Mouse (Mus musculus) gastrocnemius, postnatal 25 days (tissue): ENCODE measurements around the gene Jund. TPM values are rescaled to one million over a fixed set of nuclear protein-coding genes. Genes with fewer than 3 reads are reported as not detected.

ENCODE experiments used
- DNase-seq: peaks from one replicate; pipeline ENCODE4 v3.0.0; 2022
- long read RNA-seq, 2 experiments: library from polyadenylated mRNA; stranded (forward); transcript quantifications; one replicate each; pipeline ENCODE4 v2.0.0; 2021
- total RNA-seq, 2 experiments: library from RNA; stranded (reverse); gene quantifications; 1 replicate in 1 of 2; 2 replicates in 1 of 2; pipeline ENCODE4 v1.2.3; 2021

Gene Jund
- total RNA-seq: 10 to 100 TPM; 54.5 to 68.6 TPM
- long read RNA-seq, experiment 1, transcript Jund-201 (1 exons, 1,668 nt): major isoform, 209 of 209 reads
- long read RNA-seq, experiment 1, partial matches to known transcripts: 0 of 209 reads
- long read RNA-seq, experiment 1, other reads (novel, unspliced or antisense): 0 of 209 reads
- long read RNA-seq, experiment 2, transcript Jund-201 (1 exons, 1,668 nt): major isoform, 243 of 243 reads
- long read RNA-seq, experiment 2, partial matches to known transcripts: 0 of 243 reads
- long read RNA-seq, experiment 2, other reads (novel, unspliced or antisense): 0 of 243 reads

DNA sequence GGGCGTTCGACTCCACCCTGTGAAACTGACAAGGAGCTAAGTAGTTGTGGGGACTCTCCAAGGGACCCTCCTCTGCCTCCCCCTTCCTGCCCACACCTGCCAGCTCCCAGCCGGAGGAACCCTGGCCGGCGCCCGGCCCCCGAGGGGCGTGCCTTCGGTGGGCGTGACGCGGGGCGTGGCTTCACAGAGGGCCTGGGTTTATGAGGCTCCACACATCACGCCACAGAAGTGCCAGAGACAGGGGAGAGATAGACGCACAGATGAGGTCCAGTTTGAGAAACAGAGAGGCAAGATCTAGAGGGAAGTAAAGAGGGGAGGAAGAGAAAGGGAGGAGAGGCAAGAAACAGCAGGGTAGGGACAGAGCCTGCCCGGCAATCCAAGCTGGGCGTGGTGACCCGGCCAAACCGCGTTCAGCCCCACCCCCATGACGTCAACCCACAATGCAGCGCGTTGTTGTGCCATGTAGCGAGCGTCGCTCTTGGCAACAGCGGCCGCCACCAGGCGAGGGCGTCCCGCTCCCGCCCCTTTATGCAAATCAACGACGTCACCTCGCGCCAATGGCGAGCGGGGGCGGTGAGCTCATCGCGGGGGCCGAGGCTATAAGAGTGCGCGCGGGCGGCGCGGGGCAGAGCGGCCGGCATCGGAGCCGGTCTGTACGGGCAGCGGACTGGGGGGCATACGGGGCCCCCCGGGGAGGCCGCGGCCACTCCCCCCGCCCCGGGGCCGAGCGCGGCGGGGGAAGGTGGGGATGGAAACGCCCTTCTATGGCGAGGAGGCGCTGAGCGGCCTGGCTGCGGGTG, at the start of gene Jund:
Gene Jund (plus strand): TSS at position 640 of the 800 bp plus-strand sequence.
- DNase-seq: peak; percentile 99

DNA sequence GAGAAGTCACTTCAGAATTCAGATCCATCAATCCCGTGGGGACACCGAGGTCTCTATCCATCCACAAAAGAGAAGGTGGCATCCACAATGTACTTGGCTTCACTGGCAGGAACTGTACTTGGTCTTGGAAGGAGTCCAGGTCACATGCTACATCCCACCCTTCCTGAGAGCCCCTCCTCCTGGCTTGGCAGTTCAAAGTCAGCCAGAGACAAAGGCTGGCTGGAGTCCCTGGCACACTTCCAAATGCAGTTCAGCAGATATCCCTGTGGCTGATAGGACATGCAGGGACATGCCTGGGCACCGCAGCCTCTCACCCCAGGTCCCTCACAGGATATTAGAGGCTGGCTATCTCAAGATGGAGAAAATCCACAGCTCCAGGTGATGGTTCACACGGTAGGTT, 49.4 kb upstream of the Jund start:
- peak; percentile 70 for DNase-seq

DNA sequence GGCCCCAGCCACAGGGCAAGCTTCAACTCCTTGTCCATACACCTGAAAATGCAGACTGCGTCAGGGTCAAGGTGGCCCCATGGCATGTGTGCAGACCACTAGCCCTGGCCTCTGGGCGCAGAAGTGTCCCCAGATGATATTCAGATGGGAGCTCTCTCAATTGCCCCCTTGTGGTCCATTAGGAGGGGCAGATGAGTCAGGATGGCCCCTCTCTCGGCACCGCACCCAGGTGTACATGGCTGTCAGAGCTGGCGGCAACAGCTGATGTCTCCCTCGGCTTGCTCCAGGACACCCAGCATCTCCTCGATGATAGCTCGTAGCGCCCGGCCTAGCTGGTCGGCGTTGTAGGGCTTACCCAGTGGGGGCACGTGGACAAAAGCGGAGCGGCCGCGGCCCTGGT, 48.4 kb upstream of the Jund start:
- DNase-seq: no peak

DNA sequence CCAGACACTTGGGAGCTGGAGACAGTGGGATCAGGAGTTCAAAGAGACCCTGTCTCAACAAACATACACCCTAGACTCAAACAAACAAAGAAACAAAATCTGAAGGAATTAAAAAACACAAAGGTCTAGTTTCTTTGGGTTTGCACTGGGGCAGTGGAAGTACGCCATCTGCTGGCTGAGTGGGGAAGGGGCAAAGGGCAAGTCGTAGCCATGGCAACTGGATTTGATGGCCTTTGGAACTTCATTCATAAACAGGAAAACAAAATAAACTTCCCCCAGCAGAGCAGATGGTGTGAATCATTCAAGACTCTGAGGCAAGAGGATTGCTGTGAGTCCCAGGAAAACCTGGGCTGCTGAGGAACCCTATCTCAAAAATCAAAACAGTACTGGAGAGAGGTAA, 45.5 kb upstream of the Jund start:
- no peak for DNase-seq

DNA sequence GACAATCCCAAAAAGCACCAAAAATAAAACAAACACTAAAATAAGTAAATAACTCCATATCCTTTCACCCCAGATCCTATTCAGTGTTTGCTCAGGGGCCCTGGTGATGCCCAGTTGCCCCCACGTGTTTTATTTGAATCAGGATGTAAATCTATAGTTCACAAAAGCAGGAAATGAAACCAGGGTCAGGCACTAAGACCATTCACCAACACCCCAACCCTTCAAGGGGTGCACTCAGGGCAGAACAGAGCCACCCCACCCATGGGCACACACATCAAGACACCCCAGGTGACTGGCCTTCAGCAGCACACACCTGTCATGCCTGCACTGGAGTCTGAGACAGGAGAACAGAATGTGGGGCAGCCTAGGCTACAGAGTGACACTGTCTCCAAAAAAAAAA, 44.6 kb upstream of the Jund start:
- no peak for DNase-seq

DNA sequence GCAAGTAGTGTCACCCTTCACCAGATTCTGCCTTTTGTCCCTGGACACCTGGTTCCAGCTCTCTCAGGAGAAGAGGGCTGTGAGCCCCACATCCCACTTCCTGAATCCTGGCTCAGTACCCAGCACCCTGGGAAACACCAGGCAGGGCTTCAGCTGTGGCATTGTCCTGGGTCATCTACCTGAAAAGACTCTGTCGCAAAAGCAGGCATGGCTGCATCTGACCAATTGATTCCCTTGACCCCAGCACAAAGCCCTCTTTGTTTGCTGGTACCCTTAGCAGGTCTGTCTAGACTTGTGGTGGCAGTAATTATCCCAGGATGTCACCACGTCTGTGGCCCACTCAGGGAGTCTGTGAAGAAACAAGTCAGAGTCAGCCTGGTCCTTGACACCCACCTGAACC, 43.3 kb upstream of the Jund start:
- no peak for DNase-seq

DNA sequence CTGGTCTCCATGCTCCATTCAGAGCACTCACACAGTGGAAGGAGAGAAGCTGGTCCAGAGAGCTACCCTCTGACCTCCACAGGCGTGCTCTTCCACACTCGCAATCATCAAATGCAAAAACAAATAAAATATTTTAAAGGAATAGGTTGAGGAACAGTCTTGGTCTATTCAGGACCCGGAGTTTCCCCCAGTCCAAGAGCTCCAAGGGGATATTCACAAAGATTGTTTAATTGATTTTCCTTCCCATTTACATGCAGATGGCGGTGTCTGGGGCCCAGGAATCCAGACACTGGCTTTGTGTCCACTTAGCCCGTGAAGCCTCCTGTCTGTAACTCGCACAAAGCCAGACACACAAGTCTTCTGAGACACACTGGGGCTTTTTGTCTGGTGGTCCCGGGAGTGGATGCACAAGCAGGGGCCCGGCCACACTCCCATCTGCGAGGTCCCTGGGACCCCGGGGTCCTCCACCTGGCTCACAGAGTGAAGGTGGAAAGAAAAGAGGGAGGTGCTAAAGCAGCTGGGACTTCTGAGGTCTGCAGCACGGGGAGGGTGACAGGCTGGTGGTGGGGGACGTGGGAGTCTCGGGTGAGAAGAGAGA, 42.5 kb upstream of the Jund start:
- no peak for DNase-seq

DNA sequence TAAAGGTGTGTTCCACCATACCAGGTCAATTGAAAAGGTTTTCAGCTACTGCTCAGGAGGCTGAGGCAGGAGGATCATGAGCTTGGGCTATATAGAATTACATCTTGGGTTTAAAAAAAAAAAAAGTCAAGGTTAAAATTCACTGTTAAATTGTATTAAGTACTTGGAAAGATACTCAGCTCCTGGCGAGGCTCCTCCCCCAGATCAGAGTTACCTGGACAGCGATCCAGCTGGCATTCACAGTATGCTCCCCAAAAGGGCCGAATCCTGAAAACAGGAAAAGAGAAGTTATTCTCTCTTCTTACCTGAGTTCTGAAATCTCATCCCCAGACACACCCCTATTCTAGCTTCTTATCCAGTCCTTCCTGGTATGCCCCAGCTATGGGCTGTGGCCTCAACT, 41.5 kb upstream of the Jund start:
- DNase-seq: no peak

DNA sequence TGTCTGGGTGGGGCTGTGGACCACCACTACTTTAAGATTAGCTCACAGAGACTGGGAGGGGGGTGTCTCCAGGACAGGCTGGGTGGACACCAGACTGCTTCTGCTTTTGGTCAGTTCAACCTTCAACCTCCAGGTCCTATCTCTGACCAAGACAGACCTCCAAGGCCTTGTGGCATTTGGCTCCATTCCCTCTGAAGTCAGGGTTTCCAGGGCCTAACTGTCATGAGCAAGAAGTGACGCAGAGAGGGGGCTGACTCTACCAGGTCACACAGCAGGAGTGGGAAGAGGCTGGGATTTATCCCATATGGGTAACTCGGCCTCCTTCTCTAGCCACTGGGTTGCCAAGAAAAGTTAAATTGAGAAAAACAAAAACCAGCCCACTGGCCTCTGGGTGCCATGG, 41.0 kb upstream of the Jund start:
- DNase-seq: no peak

DNA sequence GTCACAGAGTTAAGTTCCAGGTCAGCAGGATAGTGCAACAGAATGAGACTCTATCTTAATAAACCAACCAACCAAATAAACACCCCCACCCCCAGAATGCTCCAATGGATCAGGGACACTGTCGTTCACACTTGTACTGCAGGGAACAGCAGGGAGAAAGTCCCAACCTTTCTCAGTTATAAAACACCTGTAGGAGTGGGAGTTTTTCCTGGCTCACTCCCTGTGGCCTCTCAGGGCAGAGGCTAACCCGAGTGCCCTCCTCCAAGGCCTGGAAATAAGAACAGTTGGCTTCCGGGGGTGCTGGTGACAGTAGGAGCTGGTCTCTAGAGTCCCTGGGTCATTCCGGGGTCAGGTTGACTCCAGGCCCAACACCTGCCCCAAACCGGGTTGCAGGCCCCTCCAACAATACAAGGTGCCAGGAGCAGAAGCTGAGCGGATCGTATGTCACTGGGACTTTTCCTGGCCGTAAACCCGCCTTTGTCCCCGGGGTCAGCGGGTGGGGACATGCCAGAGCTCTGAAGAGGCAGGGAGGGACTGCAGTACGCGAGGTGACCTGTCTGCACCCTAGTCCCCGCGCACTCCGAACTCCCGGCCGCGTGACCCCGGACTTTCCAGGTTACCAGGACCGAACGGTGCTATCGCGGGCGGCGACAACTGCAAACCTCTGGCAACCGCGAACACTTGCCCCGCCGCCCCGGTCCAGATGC, 39.7 kb upstream of the Jund start:
- DNase-seq: no peak

DNA sequence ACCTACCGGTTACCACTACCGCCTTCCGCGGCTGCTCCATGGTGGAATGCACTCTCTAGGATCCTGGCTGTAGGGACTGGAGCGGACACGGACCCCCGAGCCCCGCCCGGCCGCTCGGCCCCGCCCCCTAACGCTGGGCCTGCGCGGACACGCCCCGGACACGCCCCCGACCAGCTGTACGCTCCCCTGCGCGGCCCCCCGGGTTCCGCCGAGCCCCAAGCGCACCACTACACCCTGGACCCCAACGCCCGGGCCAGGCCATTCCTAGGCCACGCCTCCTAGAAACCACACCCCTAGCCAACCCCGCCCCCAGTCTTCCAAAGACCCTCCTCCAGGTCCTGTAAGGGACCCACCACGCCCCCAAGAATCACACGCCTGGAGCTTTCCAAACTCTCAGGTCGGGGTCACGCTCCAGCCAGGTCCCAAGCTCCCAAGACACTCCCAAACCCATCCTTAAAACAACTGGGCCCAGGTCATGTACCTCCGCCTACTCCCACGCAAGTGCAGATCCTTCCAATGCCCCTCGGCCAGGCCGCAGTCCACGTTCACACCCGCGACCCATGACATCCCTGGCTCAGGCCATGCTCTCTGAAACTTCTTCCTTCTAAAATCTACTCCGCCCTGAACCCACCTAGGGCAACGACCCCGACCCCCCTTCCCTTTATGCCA, 39.0 kb upstream of the Jund start:
- peak; percentile 93 for DNase-seq

DNA sequence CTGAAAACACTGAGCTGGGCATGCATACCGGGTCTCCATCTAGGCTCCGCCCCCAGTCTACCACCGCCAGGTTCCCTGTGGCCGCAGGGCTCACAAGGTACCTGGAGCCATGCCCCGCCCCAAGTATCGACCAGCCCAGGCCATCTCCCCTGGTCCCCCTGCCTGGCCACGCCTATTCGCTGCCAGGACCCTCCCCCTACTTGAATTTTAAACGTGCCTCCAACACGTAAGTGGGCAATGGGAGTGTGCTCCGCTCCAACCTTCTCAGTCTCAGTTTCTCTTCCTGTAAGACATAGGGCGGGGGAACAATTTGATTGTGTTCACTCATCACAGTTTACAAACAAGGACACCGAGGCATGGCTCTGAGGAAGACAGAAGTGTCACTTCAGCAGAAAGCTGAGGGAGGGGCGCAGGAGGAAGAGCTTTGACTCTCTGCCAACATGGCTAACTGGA, 38.5 kb upstream of the Jund start, which contains the start of gene Pgpep1:
Gene Pgpep1 (minus strand): TSS at position 116 of the 453 bp plus-strand sequence.
- DNase-seq: no peak

DNA sequence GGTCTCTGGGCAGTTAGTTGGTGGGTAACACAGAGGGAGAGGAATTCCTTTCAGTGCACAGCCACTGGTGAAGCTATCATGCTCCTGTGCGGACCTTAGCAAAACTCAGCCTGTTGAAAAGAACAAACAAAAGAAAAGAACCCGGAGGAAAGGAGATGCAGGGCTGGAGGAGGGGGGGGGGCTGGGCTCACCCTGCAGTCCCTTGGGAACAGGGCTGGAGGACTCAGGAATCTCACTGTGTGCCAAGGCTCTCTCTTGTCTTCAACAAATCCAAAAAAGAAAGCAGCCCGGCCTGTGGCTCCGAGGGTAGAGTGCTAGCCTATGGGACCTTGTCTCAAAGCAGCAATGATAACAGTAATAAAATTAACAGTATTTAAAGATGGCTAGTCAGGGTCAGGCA, 35.1 kb upstream of the Jund start:
- no peak for DNase-seq

DNA sequence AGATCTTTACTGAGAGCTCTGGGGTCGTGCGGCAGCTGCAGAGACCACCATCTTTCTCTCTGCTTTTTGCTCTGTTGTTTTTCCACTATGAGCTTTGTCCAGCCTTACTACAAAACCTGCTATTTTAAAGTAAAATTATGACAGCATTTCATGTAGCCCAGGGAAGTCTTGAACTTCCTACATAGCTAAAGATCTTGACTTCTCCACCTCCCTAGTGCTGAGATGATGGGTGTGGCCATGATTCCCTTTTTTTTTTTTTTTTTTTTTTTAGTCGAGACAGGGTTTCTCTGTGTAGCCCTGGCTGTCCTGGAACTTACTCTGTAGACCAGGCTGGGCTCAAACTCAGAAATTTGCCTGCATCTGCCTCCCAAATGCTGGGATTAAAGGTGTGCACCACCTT, 34.1 kb upstream of the Jund start:
- DNase-seq: no peak

DNA sequence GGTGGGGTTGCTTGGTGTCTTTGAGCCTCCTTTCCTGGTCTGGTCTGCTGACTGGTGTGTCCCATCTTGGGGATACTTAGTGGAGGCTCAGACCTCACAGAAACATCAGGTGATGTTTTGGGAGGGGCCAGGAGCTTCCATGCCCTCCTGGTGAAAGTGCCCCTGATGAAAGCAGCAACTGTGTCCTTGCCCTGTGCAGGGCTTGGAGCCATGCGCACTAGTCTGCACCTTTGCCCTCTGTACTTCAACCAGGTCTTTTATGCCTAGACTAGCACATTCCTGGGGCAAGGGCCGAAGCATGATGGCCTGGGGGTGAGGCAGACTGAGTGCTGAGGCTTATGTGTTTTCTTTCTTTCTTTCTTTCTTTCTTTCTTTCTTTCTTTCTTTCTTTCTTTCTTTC, 33.1 kb upstream of the Jund start:
- DNase-seq: no peak

DNA sequence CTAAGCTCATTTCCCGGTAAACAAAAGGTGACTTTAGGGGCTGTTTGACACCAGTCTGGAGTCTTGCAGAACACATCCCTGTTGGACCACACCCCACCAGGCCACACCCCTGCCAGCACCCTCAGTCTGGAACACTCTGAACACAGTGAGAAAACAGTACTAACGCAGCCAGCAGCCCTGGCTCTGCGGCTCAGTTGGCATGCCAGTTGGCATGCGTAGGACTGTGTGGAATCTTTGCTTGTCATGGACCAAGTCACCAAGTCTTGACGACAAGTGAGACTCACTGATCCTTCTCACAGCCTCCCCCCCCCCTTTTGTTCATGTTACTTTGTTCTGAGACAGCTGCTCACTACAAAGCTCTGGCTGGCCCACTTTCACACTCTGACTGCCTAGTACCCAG, 31.7 kb upstream of the Jund start:
- peak; percentile 84 for DNase-seq

DNA sequence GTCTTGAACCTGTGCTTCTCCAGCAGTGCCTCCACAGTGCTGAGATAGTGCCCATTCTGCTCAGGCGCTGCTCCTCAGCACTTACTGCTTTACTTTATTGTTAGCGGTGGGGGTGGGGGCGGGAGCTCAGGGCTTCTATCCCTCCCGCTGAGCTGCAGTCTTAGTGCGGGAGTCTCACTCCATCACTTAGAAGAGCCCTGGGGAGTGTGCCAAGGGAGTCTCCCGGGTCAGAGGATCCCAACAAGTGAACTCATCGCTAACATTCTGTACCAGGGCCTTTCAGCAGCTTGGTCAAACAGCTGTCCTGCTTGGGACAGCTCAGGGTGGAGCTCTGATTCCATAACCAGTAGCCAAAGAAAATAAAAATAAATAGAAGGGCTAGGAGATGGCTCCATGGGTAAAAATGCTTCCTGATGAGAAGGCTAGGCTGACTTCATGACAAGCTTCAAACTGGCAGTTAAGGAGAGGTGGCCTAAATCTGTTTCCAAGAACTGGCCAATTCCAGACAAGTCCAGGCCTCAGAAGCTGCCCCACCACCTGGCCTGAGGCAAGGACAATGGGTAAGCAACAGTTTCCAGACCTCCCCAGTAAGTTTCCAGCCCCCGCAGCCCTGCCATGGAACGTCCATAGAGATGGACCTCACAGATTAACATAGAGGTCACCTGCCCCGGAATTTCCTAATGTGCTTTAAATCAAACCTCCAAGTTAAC, 27.0 kb upstream of the Jund start:
- DNase-seq: peak; percentile 73

DNA sequence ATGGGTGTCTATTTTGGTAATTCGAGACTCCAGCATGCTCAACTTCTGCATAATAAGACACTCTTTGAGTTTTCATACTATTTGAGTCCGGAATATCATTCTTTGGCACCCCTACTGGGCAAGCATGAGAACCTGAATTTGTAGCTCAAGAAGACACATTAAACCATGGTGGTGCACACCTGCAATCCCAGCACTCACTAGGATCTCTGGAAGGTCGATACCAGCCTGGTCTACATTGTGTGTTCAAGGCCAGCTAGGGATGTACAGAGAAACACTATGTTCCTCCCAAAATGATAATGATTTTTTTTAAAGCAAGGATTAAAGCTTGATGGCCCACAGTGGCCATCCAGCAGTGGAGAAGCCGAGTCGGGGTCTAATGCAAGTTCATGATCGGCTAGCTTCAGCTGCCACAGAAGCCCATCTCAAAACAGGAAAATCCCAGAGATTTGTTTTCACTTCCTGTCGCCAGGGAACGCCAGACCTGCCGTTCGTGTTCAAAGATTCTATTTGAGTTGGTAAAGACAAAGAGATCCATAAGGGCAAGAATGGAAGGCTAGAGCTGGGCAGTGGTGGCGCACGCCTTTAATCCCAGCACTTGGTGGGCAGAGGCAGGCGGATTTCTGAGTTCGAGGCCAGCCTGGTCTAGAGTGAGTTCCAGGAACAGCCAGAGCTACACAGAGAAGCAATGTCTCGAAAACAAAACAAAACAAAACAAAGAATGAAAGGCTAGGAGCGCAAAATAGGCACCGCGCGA, 26.2 kb upstream of the Jund start:
- DNase-seq: no peak

DNA sequence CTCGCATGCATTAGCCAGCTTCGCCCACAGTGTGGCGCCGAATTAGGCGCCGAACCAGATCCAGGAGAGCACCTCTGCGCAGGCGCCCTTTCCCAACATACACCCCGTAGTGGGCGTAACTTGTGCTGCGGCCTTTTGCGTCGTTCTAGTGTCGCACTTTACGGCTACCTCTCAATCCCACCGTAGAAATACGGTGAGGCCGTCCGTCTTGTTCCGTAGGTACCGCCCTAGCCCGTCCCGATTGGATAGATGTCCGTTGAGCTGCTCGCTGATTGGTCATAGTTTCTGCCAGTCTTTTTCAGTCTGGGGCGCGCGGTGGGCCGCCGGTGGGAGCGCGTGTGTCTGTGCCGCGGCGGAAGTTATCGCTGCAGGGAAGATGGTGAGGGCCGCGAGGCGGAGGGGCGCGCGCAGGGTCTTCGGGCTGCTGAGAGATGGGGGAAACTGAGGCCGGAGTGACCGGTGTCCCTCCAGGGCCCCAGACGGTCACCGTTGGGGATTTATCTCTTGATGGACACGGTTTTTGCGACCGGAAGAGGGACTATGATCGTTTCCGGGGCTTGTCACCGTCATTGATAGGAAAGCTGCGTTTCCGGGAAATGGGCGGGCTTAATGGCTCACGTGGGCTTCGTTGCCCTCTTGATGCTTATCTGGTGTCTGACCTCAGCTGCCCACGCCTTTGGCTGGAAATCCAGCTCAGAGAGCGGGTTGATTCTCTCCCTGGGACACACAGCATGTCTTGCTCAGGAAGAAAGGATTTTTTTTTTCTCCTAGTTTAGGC, 25.5 kb upstream of the Jund start, which contains the start of gene Lsm4:
Gene Lsm4 (plus strand): TSS at position 170 of the 778 bp plus-strand sequence.
- peak; percentile 97 for DNase-seq

DNA sequence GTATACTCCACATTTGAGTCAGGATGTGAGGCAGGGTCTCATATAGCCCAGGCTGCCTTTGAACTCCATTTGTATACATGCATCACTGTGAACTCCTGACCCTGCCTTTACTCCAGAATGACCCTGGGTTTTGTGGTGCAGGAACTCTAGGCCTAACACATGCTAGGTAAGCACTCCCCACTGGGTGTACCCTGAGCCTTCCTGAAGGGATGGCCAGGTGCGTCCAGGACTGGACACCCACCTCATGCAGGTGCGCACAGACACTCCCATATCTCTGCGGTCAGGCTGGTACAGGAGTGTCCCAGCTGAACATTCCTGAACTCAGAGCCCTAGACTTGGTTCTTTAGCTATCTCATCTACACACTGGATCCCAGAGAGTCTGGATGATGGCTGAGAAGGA, 24.6 kb upstream of the Jund start:
- no peak for DNase-seq
